Mouse (Mus musculus): ENCODE measurements around the gene Sema4d. TPM values are rescaled to one million over a fixed set of nuclear protein-coding genes. Genes with fewer than 3 reads are reported as not detected.

Sema4d gene
- polyA plus RNA-seq, 1 experiment from 2014 or later = 5.4 TPM

GRCm38 (mm10) chr13:51658094-51658493 lies 135.5 kb downstream of the Sema4d start:
- no peak overlapping the region for H3K27ac ChIP-seq
- H3K27me3 ChIP-seq = no peaks in the 10 kb centered on the region
- no peak for ATAC-seq (ENCODE audit: insufficient number of reproducible peaks, insufficient read depth, low FRiP score, low TSS enrichment, low read depth)
- no peak overlapping the region for H3K9ac ChIP-seq (replicated peaks)
- 97% methylated on average over 3 of the region's 3 CpGs for WGBS
- no peaks in the 10 kb centered on the region for H3K9me3 ChIP-seq
- H3K4me1 ChIP-seq (replicated peaks) = no peaks in the 10 kb centered on the region
- no peak overlapping the region for H3K4me2 ChIP-seq
- H3K36me3 ChIP-seq = peaks cover 98% of the 10 kb centered on the region
- no peak overlapping the region for H3K4me3 ChIP-seq (replicated peaks)

GRCm38 (mm10) chr13:51656516-51657235 lies 136.9 kb downstream of the Sema4d start:
- H3K9me3 ChIP-seq = no peaks in the 10 kb centered on the region
- H3K9ac ChIP-seq (replicated peaks) = no peak overlapping the region
- no peak for ATAC-seq (ENCODE audit: insufficient number of reproducible peaks, insufficient read depth, low FRiP score, low TSS enrichment, low read depth)
- H3K4me2 ChIP-seq = no peak overlapping the region
- peaks cover 91% of the 10 kb centered on the region for H3K36me3 ChIP-seq
- H3K27me3 ChIP-seq = no peaks in the 10 kb centered on the region
- no peaks in the 10 kb centered on the region; the same call in 1 of the 2 replicates for H3K4me1 ChIP-seq (replicated peaks)
- 95% methylated on average over 13 of the region's 13 CpGs for WGBS
- H3K4me3 ChIP-seq (replicated peaks) = no peak overlapping the region
- H3K27ac ChIP-seq = no peak overlapping the region

DNA sequence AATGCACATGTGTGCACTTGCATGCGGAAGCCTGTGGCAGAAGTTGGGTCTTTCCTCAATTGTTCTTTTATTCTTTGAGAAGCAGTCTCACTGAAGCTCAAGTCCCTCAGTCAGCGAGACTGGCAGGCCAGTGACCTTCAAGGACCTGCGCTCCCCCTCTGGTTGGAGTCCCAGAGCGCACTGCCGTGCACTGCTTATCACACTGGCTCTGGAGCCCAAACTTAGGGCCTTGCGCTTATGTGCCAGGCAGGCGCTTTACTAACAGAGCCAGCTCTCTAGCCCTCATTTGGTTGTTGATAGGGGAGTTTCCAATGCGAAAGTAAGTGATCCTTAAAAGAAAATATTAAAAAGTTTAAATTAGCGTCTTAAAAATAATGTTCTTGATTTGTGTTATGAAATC lies 139.6 kb downstream of the Sema4d start:
- Histone ChIP-seq H3K9ac (replicated peaks) (no peak overlapping the region), H3K36me3 (peaks cover 75% of the 10 kb centered on the region), H3K27me3 (no peaks in the 10 kb centered on the region), H3K4me3 (replicated peaks) (no peak overlapping the region), H3K4me2 (no peak overlapping the region), H3K9me3 (no peaks in the 10 kb centered on the region), H3K4me1 (replicated peaks) (peaks cover 8% of the 10 kb centered on the region; the same call in 1 of the 2 replicates), H3K27ac (no peak overlapping the region)
- no peak for ATAC-seq (ENCODE audit: insufficient number of reproducible peaks, insufficient read depth, low FRiP score, low TSS enrichment, low read depth)
- 95% methylated on average over 9 of the region's 9 CpGs for WGBS

DNA sequence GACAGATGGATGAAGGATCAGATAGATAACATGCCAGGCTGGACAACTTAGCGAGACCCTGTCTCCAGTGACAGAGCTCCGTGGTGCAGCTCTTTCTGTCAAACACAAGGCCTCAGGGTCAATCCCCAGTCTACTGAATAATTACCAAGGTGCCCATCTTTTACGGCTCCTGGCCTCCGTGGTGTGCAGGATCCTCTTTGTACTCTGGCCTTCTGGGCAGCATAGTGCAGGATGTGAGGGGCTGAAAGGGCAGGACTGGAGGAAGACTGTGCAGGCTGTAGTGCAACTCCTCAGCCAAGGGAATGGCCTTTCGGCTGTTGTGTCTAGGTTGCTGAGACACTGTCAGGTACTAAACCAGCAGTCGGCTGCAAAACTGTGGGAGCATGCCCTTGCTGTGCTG lies 140.4 kb downstream of the Sema4d start:
- no peak for ATAC-seq (ENCODE audit: insufficient number of reproducible peaks, insufficient read depth, low FRiP score, low TSS enrichment, low read depth)
- no peak overlapping the region for H3K4me2 ChIP-seq
- 92% methylated on average over 6 of the region's 6 CpGs for WGBS
- H3K4me1 ChIP-seq (replicated peaks) = peaks cover 12% of the 10 kb centered on the region
- no peaks in the 10 kb centered on the region for H3K27me3 ChIP-seq
- H3K9me3 ChIP-seq = no peaks in the 10 kb centered on the region
- H3K9ac ChIP-seq (replicated peaks) = no peak overlapping the region
- H3K4me3 ChIP-seq (replicated peaks) = no peak overlapping the region
- peaks cover 67% of the 10 kb centered on the region for H3K36me3 ChIP-seq
- no peak overlapping the region for H3K27ac ChIP-seq

DNA sequence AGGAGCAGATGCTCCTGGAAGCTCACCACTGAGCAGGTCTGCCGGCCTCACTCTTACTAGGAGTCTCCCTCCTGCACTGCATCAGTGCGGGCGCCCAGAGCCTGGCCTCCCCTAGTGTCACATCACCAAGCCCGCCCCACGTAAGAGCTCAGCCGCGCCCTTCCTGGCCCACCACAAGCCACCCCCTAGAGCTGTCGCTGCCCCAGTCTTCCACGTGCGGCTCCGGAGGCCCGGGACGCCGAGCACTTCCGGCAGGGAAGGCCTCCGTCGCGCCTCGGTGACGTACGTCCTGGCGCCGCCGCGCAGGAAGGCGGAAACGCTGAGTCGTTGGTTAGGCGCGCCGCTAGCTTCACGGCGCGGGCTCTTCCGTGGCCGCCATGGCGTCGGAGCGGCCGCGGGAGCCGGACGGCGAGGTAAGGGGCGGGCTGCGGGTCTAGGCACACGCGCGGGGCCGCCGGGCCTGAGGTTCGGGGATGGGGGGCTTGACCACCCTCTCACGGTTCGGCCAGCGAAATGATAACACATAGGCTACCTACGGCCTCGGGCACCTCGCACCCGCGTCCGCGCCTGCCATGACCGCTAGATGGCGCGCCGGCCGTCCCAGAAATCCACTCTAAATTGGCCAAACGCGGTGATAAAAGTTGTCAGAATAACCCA lies 142.0 kb downstream of the Sema4d start, which contains the start of gene Secisbp2:
TSS of gene Secisbp2 (plus strand) at position 290 of the 657 bp plus-strand sequence.
- peak; percentile 85 for ATAC-seq (ENCODE audit: insufficient number of reproducible peaks, insufficient read depth, low FRiP score, low TSS enrichment, low read depth)
- H3K4me2 ChIP-seq = peak within 1 kb of the TSS; percentile 75
- peaks cover 28% of the 10 kb centered on the region for H3K4me1 ChIP-seq (replicated peaks)
- H3K9ac ChIP-seq (replicated peaks) = peak within 1 kb of the TSS; percentile 81
- H3K4me3 ChIP-seq (replicated peaks) = peak within 1 kb of the TSS; percentile 68
- H3K9me3 ChIP-seq = no peaks in the 10 kb centered on the region
- peak within 1 kb of the TSS; percentile 86 for H3K27ac ChIP-seq
- under 1% methylated on average over 67 of the region's 69 CpGs for WGBS
- H3K36me3 ChIP-seq = peaks cover 51% of the 10 kb centered on the region
- H3K27me3 ChIP-seq = no peaks in the 10 kb centered on the region

- Histone ChIP-seq H3K4me1 (replicated peaks) (peaks cover 30% of the 10 kb centered on the region), H3K9ac (replicated peaks) (no peak overlapping the region), H3K36me3 (peaks cover 33% of the 10 kb centered on the region), H3K27me3 (no peaks in the 10 kb centered on the region), H3K9me3 (no peaks in the 10 kb centered on the region), H3K4me3 (replicated peaks) (no peak overlapping the region), H3K27ac (no peak overlapping the region), H3K4me2 (no peak overlapping the region)
- WGBS = 64% methylated on average over 1 of the region's 1 CpGs
- ATAC-seq (ENCODE audit: insufficient number of reproducible peaks, insufficient read depth, low FRiP score, low TSS enrichment, low read depth) = no peak
Observed at GRCm38 (mm10) chr13:51649740-51650139, 143.8 kb downstream of the Sema4d start.

- Histone ChIP-seq H3K4me2 (peak overlapping the region; percentile 63), H3K36me3 (peaks cover 18% of the 10 kb centered on the region; the same call in 1 of the 2 replicates), H3K27ac (no peak overlapping the region), H3K27me3 (no peaks in the 10 kb centered on the region), H3K9ac (replicated peaks) (no peak overlapping the region), H3K9me3 (no peaks in the 10 kb centered on the region), H3K4me1 (replicated peaks) (peaks cover 30% of the 10 kb centered on the region), H3K4me3 (replicated peaks) (no peak overlapping the region)
- WGBS = 89% methylated on average over 4 of the region's 4 CpGs
- ATAC-seq (ENCODE audit: insufficient number of reproducible peaks, insufficient read depth, low FRiP score, low TSS enrichment, low read depth) = no peak
Observed at GRCm38 (mm10) chr13:51648237-51648636, 145.3 kb downstream of the Sema4d start.

GRCm38 (mm10) chr13:51647770-51648169 lies 145.8 kb downstream of the Sema4d start:
- Histone ChIP-seq H3K27ac (no peak overlapping the region), H3K4me3 (replicated peaks) (peak overlapping the region; percentile 76; the same call in 1 of the 2 replicates), H3K36me3 (peaks cover 13% of the 10 kb centered on the region; the same call in 1 of the 2 replicates), H3K27me3 (no peaks in the 10 kb centered on the region), H3K9me3 (no peaks in the 10 kb centered on the region), H3K4me2 (peak overlapping the region; percentile 63), H3K4me1 (replicated peaks) (peaks cover 30% of the 10 kb centered on the region), H3K9ac (replicated peaks) (no peak overlapping the region)
- WGBS = 96% methylated on average over 3 of the region's 3 CpGs
- ATAC-seq (ENCODE audit: insufficient number of reproducible peaks, insufficient read depth, low FRiP score, low TSS enrichment, low read depth) = no peak

DNA sequence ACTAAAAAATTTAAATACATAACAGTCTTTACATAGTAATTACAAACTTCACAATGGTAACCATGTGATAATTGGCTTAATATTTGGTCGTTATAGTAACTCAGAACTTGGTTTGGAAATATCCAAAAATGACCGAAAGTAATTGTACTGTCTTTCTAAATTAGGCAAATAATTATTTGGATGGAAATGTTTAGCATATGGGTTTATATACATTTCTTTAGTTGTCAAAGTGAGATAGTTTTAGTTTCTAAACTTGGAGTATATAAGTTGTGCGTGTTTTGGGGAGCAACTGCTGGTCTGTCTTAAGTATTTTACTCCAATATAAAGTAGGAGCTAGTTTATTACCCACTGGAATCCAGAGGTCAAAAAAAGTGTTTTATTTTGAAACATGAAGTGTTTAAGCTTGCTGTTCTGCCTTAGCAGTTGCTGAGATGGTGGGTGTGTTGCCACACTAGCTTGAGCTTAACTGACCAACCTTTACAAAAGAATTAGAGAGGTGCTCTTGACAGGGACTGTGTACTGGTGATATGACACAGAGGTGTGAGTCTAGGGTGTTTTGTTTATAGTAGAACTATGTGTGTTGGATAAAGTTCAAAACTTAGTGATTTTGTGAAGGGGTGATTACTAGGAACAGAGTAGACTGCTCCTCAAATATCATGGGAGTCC lies 147.1 kb downstream of the Sema4d start:
- WGBS = 19% methylated on average over 3 of the region's 3 CpGs
- Histone ChIP-seq H3K4me1 (replicated peaks) (peaks cover 30% of the 10 kb centered on the region), H3K4me3 (replicated peaks) (peak overlapping the region; percentile 76), H3K27ac (no peak overlapping the region), H3K27me3 (no peaks in the 10 kb centered on the region), H3K9ac (replicated peaks) (peak overlapping the region; percentile 18), H3K4me2 (peak overlapping the region; percentile 63), H3K36me3 (0 out of 2 replicates have a peak, but pooled peaks cover 9% of the 10 kb centered on the region), H3K9me3 (no peaks in the 10 kb centered on the region)
- no peak for ATAC-seq (ENCODE audit: insufficient number of reproducible peaks, insufficient read depth, low FRiP score, low TSS enrichment, low read depth)

- WGBS = 2% methylated on average over 7 of the region's 7 CpGs
- Histone ChIP-seq H3K9me3 (no peaks in the 10 kb centered on the region), H3K4me3 (replicated peaks) (peak overlapping the region; percentile 76), H3K27me3 (no peaks in the 10 kb centered on the region), H3K27ac (peak overlapping the region; percentile 86), H3K4me2 (peak overlapping the region; percentile 63), H3K9ac (replicated peaks) (peak overlapping the region; percentile 92), H3K4me1 (replicated peaks) (peaks cover 25% of the 10 kb centered on the region), H3K36me3 (0 out of 2 replicates have a peak, but pooled peaks cover 7% of the 10 kb centered on the region)
- ATAC-seq (ENCODE audit: insufficient number of reproducible peaks, insufficient read depth, low FRiP score, low TSS enrichment, low read depth) = no peak
Observed at GRCm38 (mm10) chr13:51645872-51646271, 147.7 kb downstream of the Sema4d start.

Measured in limb, embryonic 12.5 days (tissue).